Mouse (Mus musculus) megakaryocyte, embryonic 14.5 days (primary cell): ENCODE results near the gene Gsdmc4. TPM values are rescaled to one million over a fixed set of nuclear protein-coding genes. Genes with fewer than 3 reads are reported as not detected.
"Not testable (repeated sequence)": the region's sequence is repeated elsewhere in the genome, so short reads cannot be mapped to it uniquely, and the experiment has no call there.

Source experiments
- H3K27me3 ChIP-seq: replicated peaks from 2 replicates; pipeline ENCODE3; 2012; ENCODE audit warnings: inconsistent platforms
- H3K36me3 ChIP-seq: replicated peaks from 2 replicates; pipeline ENCODE3; 2012; ENCODE audit warnings: low read length, inconsistent platforms, mixed read lengths
- H3K4me1 ChIP-seq: 2 replicates; pipeline ENCODE4 v1.6.1; 2012; ENCODE audit warnings: inconsistent platforms
- H3K4me3 ChIP-seq: replicated peaks from 2 replicates; pipeline ENCODE3; 2012; ENCODE audit warnings: moderate library complexity, mild to moderate bottlenecking, inconsistent platforms
- H3K9me3 ChIP-seq: 2 replicates; pipeline ENCODE4 v1.6.1; 2012; ENCODE audit warnings: inconsistent platforms
- FLI1 ChIP-seq: IDR thresholded peaks from 2 replicates; pipeline ENCODE4 v1.6.1; 2012; ENCODE audit warnings: low read length, inconsistent platforms, mixed read lengths
- GATA1 ChIP-seq: IDR thresholded peaks from 3 replicates; pipeline ENCODE4 v1.6.1; 2012; ENCODE audit warnings: mixed read lengths, low read length, inconsistent platforms, borderline replicate concordance
- polyA plus RNA-seq: library from polyadenylated mRNA; stranded (reverse); fragments of >175 nt; gene quantifications from 2 replicates; pipeline ENCODE4 v1.2.3, GENCODE M21; 2012; ENCODE audit warnings: low replicate concordance; ENCODE audit not compliant: insufficient read depth

Gsdmc4 gene
- polyA plus RNA-seq: not detected in 2 replicates

DNA sequence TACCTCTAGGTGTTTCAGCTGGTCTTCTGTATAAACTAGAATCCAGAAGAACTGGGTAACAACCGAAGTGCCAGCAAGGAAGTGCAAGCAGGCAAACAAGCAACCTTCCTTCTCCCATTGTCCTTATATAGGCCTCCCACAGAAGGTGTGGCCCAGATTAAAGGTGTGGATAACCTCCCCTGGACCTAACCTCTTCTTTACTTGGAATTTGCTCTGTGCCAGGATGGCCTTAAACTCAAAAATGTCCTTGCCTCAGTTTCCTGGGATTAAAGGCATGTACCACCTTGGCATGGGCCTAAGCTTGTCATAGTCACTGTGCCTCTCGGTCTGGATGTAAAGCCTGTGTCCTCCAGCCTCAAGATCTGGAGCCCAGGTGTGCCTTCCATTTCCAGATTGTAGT lies at the start of gene Gsdmc4:
Gene Gsdmc4 (minus strand): TSS at position 101 of the 400 bp plus-strand sequence.
- H3K36me3 ChIP-seq, H3K9me3 ChIP-seq, H3K27me3 ChIP-seq, H3K4me1 ChIP-seq, H3K4me3 ChIP-seq: not testable (repeated sequence)

DNA sequence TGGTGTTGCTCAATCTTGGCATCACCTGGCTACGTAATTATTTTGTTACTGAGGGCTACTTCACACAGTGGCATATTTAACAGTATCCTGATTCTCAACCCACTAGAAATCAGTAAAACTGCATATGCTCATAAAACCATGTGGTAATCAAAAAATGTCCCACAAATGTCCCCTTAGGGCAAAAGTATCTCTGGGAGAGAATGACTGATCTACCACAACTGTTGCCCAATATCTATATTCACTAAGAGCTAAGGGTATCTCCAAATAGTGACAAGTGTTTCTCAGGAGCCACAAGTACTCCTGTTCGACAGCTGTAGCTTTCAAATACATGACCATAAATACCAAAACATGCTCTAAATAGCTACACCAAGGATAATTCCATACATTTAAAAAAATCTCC lies 48.4 kb upstream of the Gsdmc4 start:
- Histone ChIP-seq H3K27me3 (no peaks in the 10 kb centered on the region), H3K9me3 (no peaks in the 10 kb centered on the region), H3K4me3 (no peak overlapping the region), H3K4me1 (peaks cover 43% of the 10 kb centered on the region), H3K36me3 (peaks cover 8% of the 10 kb centered on the region)
- TF ChIP-seq FLI1 (no peak), GATA1 (no peak)

DNA sequence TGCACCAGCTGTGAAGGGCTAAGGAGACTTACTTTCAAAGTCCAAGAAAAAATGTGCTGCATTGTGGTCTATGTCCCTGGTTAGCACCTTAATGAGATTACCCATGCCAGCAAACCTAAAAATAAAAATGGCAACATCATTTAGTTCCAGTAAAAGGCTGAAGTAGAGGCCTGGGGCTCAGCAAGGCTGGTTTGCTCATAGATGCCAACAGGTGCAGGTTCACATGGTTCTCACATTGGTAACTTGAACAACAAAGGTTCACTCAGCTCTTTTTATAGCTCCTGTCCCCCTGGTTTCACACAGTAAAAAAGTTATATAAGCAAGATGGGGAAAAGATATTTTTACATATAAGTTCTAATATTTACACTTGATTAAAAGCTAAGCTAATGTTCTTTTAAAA lies 45.5 kb upstream of the Gsdmc4 start:
- peaks cover 15% of the 10 kb centered on the region for H3K36me3 ChIP-seq
- TF ChIP-seq GATA1 (no peak), FLI1 (no peak)
- no peaks in the 10 kb centered on the region for H3K27me3 ChIP-seq
- peaks cover 41% of the 10 kb centered on the region for H3K4me1 ChIP-seq
- H3K4me3 ChIP-seq: no peak overlapping the region
- no peaks in the 10 kb centered on the region for H3K9me3 ChIP-seq

DNA sequence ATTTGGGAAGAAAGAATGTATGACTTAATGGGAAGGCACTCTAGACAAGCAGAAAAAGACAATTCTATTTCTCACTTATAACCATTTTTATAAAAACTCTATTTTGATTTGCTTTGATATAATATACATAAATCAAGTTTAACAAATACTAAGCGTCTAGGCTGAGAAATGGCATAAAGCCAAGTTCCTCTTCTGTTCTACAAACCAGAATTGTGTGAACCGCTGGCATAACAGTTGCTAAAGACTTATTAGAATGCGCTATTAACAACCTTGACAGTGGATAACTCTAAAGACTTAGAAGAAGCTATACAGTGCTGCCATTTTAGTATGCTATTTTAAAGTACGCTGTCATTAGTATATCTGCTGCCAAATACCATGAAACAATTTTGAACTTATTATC lies 41.2 kb upstream of the Gsdmc4 start:
- TF ChIP-seq GATA1 (no peak), FLI1 (no peak)
- H3K27me3 ChIP-seq: no peaks in the 10 kb centered on the region
- H3K36me3 ChIP-seq: peaks cover 20% of the 10 kb centered on the region
- peaks cover 18% of the 10 kb centered on the region for H3K4me1 ChIP-seq
- no peak overlapping the region for H3K4me3 ChIP-seq
- no peaks in the 10 kb centered on the region for H3K9me3 ChIP-seq

DNA sequence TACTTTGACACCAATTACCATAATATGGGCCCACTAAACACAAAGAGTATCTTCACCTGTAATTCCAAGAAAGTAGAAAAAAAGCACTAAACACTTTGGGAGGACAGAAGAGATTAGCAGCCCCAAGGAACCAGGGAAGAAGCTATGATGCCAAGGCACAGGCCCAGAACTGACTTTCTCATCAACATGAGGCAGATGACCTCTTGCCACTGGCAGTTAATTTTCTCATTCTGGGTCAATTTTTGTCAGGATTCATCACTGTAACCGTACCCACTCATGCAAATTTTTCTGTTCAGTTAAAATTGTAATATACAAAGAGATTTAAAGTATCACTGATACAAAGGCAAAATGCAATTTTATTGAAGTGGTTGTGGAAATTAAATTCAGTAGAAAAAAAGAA lies 29.1 kb upstream of the Gsdmc4 start:
- no peaks in the 10 kb centered on the region for H3K27me3 ChIP-seq
- H3K4me1 ChIP-seq: no peaks in the 10 kb centered on the region
- H3K9me3 ChIP-seq: no peaks in the 10 kb centered on the region
- H3K4me3 ChIP-seq: no peak overlapping the region
- TF ChIP-seq GATA1 (no peak), FLI1 (no peak)
- peaks cover 84% of the 10 kb centered on the region for H3K36me3 ChIP-seq

DNA sequence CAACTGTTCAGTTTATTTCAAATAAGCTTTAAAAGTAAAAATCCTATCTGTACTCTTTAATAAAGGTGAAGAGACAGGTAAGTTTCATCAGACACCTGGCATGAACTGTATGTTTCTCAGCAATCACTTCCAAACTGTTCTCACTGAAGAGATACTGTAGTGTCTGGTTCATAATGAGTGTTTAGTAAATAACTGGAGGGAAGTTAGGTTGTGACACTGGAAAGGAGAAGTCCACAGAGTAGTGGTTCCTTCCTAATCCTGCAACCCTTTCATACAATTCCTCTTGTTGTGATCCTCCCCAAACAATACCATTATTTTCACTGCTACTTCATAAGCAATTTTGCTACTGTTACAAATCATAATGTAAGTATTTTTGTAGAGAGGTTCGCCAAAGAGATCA lies 20.6 kb upstream of the Gsdmc4 start:
- no peaks in the 10 kb centered on the region for H3K4me1 ChIP-seq
- no peak overlapping the region for H3K4me3 ChIP-seq
- H3K27me3 ChIP-seq: no peaks in the 10 kb centered on the region
- H3K36me3 ChIP-seq: peaks cover 88% of the 10 kb centered on the region
- TF ChIP-seq GATA1: no peak
- H3K9me3 ChIP-seq: no peaks in the 10 kb centered on the region

DNA sequence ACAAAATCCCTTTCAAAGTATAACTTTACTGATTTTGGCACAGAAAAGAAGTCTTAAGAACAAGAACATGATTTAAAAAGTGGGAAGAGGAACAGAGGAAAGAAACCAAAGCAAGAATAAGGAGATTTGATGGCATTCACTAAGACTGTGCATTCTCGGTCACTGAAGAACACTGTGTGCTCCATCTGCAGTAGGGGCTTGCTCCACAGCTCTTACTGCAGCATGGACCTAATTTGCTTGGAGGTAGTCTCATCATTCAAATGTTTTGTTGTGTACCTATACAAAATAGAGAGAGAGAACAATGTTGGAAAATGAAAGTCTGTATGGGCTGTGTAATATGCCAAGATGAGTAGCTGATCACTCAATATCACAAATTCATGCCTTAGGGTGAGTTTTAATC lies 19.3 kb upstream of the Gsdmc4 start:
- no peaks in the 10 kb centered on the region for H3K27me3 ChIP-seq
- H3K4me1 ChIP-seq: peaks cover under 1% of the 10 kb centered on the region; the same call in 1 of the 2 replicates
- peaks cover 77% of the 10 kb centered on the region for H3K36me3 ChIP-seq
- H3K9me3 ChIP-seq: no peaks in the 10 kb centered on the region
- TF ChIP-seq GATA1: no peak
- TF ChIP-seq FLI1: no peak
- H3K4me3 ChIP-seq: no peak overlapping the region

DNA sequence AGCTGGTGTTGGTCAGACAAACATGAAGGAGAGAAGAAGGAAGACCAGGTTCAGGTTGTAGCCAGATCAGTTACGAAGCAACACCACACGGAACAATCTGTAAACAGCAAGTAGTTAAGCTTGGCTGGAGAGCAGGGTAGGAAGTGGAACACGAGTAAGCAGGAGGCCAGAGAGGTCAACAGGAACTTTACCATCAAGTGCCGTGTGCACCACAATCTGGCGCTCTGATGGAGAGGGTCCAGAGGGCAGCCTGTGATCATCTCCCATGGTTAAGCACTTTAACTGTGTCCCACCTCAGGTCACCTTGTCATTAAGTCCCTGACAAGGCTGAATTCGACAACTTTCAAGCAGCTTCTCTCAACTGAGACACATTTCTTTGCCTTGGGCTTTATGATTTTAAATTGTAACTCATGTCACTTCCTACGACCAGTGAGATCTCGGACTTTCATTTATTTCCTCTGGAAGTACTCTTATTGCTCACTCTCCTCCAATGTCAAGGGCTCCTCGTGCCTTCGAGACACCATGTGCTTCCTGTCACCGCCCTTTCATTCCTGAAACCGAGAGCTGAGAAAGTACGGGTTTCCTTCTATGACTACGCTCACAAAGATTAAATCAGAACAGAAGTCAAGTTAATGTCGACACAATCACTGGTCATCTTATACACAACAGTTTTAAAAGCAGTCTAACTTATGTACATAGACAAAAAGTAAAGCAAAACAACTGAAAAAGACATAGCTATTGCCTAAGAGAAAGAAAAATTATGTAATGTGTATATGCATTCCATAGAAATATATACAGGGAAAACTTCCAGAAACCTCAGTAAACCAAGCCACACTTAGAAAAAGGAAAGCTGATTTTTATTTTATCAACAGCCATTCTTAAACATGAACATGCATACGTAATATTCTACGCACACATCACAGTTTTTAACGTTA lies 18.3 kb upstream of the Gsdmc4 start:
- H3K36me3 ChIP-seq: peaks cover 70% of the 10 kb centered on the region
- TF ChIP-seq GATA1: no peak
- no peak for TF ChIP-seq FLI1
- H3K4me3 ChIP-seq: no peak overlapping the region
- H3K4me1 ChIP-seq: peaks cover 7% of the 10 kb centered on the region; the same call in 1 of the 2 replicates
- no peaks in the 10 kb centered on the region for H3K27me3 ChIP-seq
- no peaks in the 10 kb centered on the region for H3K9me3 ChIP-seq

DNA sequence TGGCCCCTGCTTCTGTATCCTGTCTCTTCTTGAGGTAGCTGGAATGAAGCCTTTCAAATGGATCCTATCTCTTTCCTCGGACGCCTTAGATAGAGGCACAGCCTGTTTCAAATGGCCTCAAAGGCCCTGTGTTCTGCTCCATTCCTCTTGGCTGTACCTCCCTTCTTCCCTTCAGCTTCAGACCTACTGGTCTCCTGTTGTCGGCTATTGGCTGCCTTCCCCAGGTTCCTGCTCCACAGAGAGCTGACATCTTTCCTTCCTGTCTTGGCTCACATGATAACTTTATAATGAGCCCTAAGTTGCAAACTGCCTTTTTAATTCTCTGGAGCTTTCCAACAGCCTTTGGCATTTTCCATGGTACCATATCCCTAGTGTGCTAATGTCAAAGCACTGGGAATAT lies 14.1 kb upstream of the Gsdmc4 start:
- H3K27me3 ChIP-seq: peaks cover 14% of the 10 kb centered on the region
- peaks cover 32% of the 10 kb centered on the region for H3K36me3 ChIP-seq
- peaks cover 19% of the 10 kb centered on the region for H3K4me1 ChIP-seq
- H3K9me3 ChIP-seq: no peaks in the 10 kb centered on the region
- TF ChIP-seq GATA1 (no peak), FLI1 (no peak)
- no peak overlapping the region for H3K4me3 ChIP-seq

DNA sequence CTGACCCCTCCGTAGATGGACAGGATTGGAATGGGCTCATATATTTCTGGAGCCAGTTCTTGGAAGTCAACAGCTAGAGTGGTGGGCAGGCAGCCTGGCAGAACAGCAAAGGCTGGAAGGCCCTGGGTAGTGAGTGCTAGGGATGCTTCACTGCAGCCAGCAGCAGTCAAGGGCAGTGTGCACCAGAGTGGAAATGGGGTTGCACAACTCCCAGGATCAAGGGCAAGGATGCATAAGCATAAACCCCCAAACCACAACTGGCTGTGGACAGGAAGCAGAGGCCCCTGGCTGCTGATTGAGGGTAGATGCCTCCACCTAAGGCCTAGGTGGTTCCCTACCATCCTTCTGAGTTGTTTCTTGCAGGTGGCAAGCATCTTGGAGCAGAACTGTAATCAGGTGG lies 12.4 kb upstream of the Gsdmc4 start:
- Histone ChIP-seq H3K4me1 (peaks cover 19% of the 10 kb centered on the region), H3K9me3 (no peaks in the 10 kb centered on the region), H3K4me3 (no peak overlapping the region), H3K27me3 (peaks cover 14% of the 10 kb centered on the region), H3K36me3 (peaks cover 15% of the 10 kb centered on the region)
- TF ChIP-seq GATA1 (no peak), FLI1 (no peak)

DNA sequence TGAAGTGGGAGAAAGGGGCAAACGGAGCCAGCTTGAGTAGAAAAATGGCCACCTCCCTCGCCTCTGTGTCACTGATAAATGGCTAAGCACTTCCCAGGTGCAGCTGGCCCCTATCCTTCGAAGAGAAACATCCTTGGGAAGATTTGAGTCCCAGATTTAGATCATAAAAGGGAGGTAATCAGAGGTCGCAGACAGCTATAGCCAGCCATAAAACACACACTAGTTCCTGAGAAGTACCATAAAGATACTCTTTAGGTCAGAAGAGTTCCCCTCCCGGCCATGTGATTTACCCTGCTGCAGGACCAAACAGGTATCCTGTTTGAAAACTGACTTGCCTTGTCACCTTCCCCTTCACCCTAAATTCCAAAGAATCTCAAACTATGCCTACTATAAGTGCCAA lies 9.5 kb upstream of the Gsdmc4 start:
- H3K27me3 ChIP-seq: peaks cover 14% of the 10 kb centered on the region
- H3K4me3 ChIP-seq: not testable (repeated sequence)
- peaks cover 19% of the 10 kb centered on the region for H3K4me1 ChIP-seq

DNA sequence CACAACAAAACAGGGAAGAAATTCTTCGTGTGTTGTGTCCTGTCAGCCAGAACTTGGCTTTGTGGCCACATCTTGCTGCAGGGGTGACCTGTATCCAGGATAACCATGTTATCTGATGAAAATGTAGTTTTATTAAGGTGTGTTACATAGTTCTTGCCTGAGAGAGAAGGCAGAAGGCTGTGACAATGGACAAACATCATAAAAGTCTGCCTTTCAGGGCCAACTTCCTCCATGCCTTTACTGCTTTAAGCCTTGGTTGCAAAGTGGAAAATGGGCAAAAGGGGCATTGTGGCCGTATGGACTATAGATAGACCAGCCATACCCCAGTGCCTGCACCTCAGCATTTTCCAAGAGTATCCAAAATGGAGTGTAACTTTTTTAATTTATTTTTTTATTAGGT lies 7.6 kb upstream of the Gsdmc4 start:
- H3K9me3 ChIP-seq, H3K36me3 ChIP-seq, H3K4me1 ChIP-seq, H3K4me3 ChIP-seq: not testable (repeated sequence)
- H3K27me3 ChIP-seq: peaks cover 14% of the 10 kb centered on the region

More for the DNA sequence above, 9.5 kb upstream of the Gsdmc4 start:
- H3K36me3 ChIP-seq, H3K9me3 ChIP-seq: not testable (repeated sequence)

DNA sequence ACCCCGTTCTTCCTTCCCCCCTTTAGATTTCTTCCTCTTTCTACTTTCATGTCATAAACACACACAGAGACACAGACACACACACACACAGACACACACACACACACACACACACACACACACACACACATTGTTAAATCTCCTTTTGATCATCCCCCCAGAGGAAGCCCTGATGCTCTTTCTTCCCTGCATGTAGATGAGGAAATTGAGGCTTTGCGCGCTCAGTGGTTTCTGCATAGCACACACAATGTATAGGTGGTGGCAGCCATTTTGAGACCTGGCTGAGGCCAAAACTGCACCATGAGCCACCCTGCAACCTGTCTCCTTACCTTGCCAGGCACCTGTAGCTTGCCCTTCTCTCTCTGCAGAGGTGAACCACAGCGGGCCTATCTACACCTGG lies 4.5 kb upstream of the Gsdmc4 start:
- not testable (repeated sequence) for H3K36me3 ChIP-seq, H3K4me1 ChIP-seq, H3K9me3 ChIP-seq, H3K4me3 ChIP-seq, H3K27me3 ChIP-seq

DNA sequence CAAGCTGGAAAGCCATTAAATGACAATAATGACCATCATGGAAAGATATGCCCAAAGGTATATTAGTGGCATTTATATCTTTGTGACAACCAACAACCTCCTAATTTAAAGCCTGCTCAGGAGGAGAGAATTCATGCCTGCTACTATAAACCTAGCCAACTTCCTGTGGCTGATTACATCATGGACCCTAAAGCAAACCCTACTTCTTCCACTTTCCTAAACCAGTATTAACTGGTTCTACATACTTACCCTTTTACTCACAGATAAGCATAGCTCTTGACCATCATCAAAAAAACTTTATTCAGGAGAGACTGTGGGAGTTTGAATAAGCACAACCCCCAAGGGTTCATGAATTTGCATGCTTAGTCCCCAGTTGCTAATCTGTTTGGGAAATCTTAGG lies 2.2 kb downstream of the Gsdmc4 start:
- H3K9me3 ChIP-seq, H3K4me1 ChIP-seq, H3K27me3 ChIP-seq, H3K36me3 ChIP-seq, H3K4me3 ChIP-seq: not testable (repeated sequence)
